Mouse (Mus musculus): ENCODE results near the gene Prodh2. TPM values are rescaled to one million over a fixed set of nuclear protein-coding genes. Genes with fewer than 3 reads are reported as not detected.

Gene Prodh2
- polyA plus RNA-seq (2015; fragmentation: Nextera tagmentation; extraction: Ambion mirVana): not detected in 2 replicates

GRCm38 (mm10) chr7:30493401-30493931 lies at the start of gene Prodh2:
TSS of gene Prodh2 (plus strand) at chr7:30493622.
- Histone ChIP-seq H3K27ac (replicated peaks) (no peak within 1 kb of the TSS), H3K9ac (no peak within 1 kb of the TSS), H3K4me1 (no peaks in the 10 kb centered on the region), H3K9me3 (replicated peaks) (no peaks in the 10 kb centered on the region), H3K4me3 (replicated peaks) (no peak within 1 kb of the TSS), H3K27me3 (peaks cover 10% of the 10 kb centered on the region; the same call in 1 of the 2 replicates), H3K36me3 (no peaks in the 10 kb centered on the region), H3K4me2 (replicated peaks) (no peak within 1 kb of the TSS)
- ATAC-seq (ENCODE audit: insufficient number of reproducible peaks, low FRiP score, low TSS enrichment, low read depth): no peak
- WGBS: 63% methylated on average over 11 of the region's 11 CpGs

DNA sequence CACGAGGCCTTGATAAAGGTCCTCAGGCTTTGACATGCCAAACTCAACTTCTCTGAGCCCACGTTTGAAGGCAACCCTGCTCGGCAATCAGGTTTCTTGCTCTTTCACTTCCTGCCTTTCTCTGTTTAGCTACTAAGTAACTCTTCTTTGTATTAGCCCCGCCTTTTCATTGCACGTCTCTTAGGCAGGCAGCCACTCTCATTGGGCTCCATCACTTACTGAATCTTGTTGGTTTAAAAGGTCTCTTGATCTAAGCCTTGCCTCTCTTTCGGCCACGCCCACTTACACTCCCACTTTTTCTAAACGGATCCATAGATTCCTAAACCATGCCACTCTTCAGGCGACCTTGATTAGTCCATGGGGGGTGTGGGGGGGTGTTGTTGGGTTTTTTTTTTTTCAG lies 49.7 kb upstream of the Prodh2 start:
- WGBS: 26% methylated on average over 9 of the region's 9 CpGs
- H3K27me3 ChIP-seq: no peaks in the 10 kb centered on the region
- H3K36me3 ChIP-seq: peaks cover 19% of the 10 kb centered on the region; the same call in 1 of the 2 replicates
- peaks cover 16% of the 10 kb centered on the region for H3K4me1 ChIP-seq
- peak overlapping the region; percentile 87 for H3K4me2 ChIP-seq (replicated peaks)
- H3K9ac ChIP-seq: no peak overlapping the region
- ATAC-seq (ENCODE audit: insufficient number of reproducible peaks, low FRiP score, low TSS enrichment, low read depth): no peak
- peak overlapping the region; percentile 69; the same call in 1 of the 2 replicates for H3K4me3 ChIP-seq (replicated peaks)
- no peak overlapping the region for H3K27ac ChIP-seq (replicated peaks)
- no peaks in the 10 kb centered on the region for H3K9me3 ChIP-seq (replicated peaks)

DNA sequence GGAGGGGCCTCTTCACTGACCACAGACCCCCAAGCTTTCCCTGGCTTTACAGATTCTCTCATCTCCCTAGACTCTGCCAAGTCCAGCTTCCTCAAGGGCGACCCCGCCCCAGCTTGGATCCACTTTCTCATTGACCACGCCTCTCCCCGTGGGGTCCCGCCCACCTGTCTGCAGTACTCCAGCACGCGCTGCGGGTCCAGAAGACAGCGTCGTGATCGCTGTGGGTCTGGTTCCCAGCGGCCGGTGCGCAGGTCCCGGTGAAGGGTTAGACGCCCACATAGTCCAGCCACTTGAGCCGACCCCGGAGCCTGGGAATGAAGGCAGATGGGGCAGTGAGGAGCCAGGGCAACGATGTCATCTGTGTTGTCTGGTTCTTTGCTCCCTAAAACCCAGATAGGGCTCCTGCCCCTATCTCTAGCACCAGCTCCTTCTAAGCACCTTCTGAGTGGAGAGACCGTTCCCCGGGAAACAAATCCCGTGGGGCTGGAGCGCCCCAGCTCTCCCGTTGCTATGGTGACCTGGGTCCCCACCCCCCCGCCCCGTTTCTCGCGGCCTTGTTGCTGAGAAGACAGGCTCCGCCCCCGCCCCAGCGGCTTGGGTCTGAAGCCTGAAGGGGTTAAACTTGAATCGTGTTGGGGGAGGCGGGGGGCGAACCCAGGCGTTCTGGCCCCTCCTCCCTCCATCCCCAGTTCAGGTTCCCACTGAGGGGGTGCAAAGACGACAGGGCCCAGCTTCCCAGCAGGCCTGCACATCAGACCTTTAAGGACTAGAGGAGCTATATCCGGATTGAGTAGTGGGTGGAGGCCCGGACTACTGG lies 49.1 kb upstream of the Prodh2 start:
- Histone ChIP-seq H3K9me3 (replicated peaks) (no peaks in the 10 kb centered on the region), H3K27me3 (no peaks in the 10 kb centered on the region), H3K4me2 (replicated peaks) (peak overlapping the region; percentile 87), H3K27ac (replicated peaks) (no peak overlapping the region; the same call in 1 of the 2 replicates), H3K4me1 (peaks cover 16% of the 10 kb centered on the region), H3K4me3 (replicated peaks) (peak overlapping the region; percentile 69), H3K36me3 (peaks cover 19% of the 10 kb centered on the region; the same call in 1 of the 2 replicates), H3K9ac (peak overlapping the region; percentile 44)
- ATAC-seq (ENCODE audit: insufficient number of reproducible peaks, low FRiP score, low TSS enrichment, low read depth): 0 out of 2 replicates have a peak, but pooled peaks have one; percentile 20
- WGBS: under 1% methylated on average over 38 of the region's 38 CpGs

GRCm38 (mm10) chr7:30444971-30445751 lies 48.3 kb upstream of the Prodh2 start, which contains the start of gene Aplp1:
TSS of gene Aplp1 (minus strand) at chr7:30445535.
- Histone ChIP-seq H3K4me3 (replicated peaks) (peak within 1 kb of the TSS; percentile 69), H3K4me2 (replicated peaks) (peak within 1 kb of the TSS; percentile 87), H3K9ac (peak within 1 kb of the TSS; percentile 44), H3K27ac (replicated peaks) (peak within 1 kb of the TSS; percentile 13; the same call in 1 of the 2 replicates), H3K27me3 (peaks cover under 1% of the 10 kb centered on the region; the same call in 1 of the 2 replicates), H3K4me1 (peaks cover 16% of the 10 kb centered on the region), H3K9me3 (replicated peaks) (no peaks in the 10 kb centered on the region), H3K36me3 (peaks cover 13% of the 10 kb centered on the region; the same call in 1 of the 2 replicates)
- under 1% methylated on average over 55 of the region's 72 CpGs for WGBS
- peak; percentile 75 for ATAC-seq (ENCODE audit: insufficient number of reproducible peaks, low FRiP score, low TSS enrichment, low read depth)

GRCm38 (mm10) chr7:30450241-30450640 lies 43.2 kb upstream of the Prodh2 start:
- Histone ChIP-seq H3K4me1 (peaks cover 10% of the 10 kb centered on the region; the same call in 1 of the 2 replicates), H3K27me3 (peaks cover 46% of the 10 kb centered on the region), H3K9me3 (replicated peaks) (no peaks in the 10 kb centered on the region), H3K9ac (no peak overlapping the region), H3K36me3 (no peaks in the 10 kb centered on the region), H3K4me2 (replicated peaks) (no peak overlapping the region), H3K27ac (replicated peaks) (no peak overlapping the region), H3K4me3 (replicated peaks) (no peak overlapping the region)
- ATAC-seq (ENCODE audit: insufficient number of reproducible peaks, low FRiP score, low TSS enrichment, low read depth): no peak
- 61% methylated on average over 7 of the region's 7 CpGs for WGBS

GRCm38 (mm10) chr7:30453327-30453726 lies 40.1 kb upstream of the Prodh2 start:
- no peaks in the 10 kb centered on the region for H3K9me3 ChIP-seq (replicated peaks)
- 14% methylated on average over 25 of the region's 25 CpGs for WGBS
- H3K9ac ChIP-seq: no peak overlapping the region
- no peak for ATAC-seq (ENCODE audit: insufficient number of reproducible peaks, low FRiP score, low TSS enrichment, low read depth)
- H3K4me3 ChIP-seq (replicated peaks): no peak overlapping the region
- peak overlapping the region; percentile 35 for H3K4me2 ChIP-seq (replicated peaks)
- H3K27ac ChIP-seq (replicated peaks): no peak overlapping the region
- peaks cover 24% of the 10 kb centered on the region for H3K4me1 ChIP-seq
- peaks cover 77% of the 10 kb centered on the region for H3K27me3 ChIP-seq
- H3K36me3 ChIP-seq: no peaks in the 10 kb centered on the region

- Histone ChIP-seq H3K4me2 (replicated peaks) (peak overlapping the region; percentile 35), H3K27me3 (peaks cover 81% of the 10 kb centered on the region)
Observed at GRCm38 (mm10) chr7:30453766-30454165, 39.7 kb upstream of the Prodh2 start.

DNA sequence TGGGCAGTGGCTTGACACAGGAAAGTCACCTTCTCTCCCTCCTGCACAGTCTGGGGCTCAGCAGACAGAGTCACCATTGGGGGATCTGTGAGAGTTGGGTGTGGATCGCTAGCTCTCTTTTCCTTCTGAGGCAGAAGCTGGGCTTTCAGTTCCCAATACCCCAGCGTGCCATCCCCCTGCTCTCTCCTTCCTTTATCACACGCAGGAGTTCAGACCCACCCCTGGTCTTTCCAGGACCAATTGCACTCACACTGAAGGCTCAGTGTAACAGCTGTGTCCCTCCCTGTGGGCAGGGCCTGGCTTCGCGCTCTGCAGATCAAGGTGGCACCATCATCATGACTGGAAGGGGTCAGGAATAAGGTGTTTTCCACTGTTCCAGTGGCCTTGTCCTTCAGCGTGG lies 39.2 kb upstream of the Prodh2 start:
- WGBS: 9% methylated on average over 6 of the region's 6 CpGs
- Histone ChIP-seq H3K9me3 (replicated peaks) (no peaks in the 10 kb centered on the region), H3K27me3 (peaks cover 86% of the 10 kb centered on the region), H3K36me3 (no peaks in the 10 kb centered on the region), H3K4me2 (replicated peaks) (no peak overlapping the region), H3K27ac (replicated peaks) (no peak overlapping the region), H3K4me3 (replicated peaks) (no peak overlapping the region), H3K4me1 (peaks cover 24% of the 10 kb centered on the region), H3K9ac (no peak overlapping the region)
- no peak for ATAC-seq (ENCODE audit: insufficient number of reproducible peaks, low FRiP score, low TSS enrichment, low read depth)

More at GRCm38 (mm10) chr7:30453766-30454165, 39.7 kb upstream of the Prodh2 start:
- H3K9ac ChIP-seq: no peak overlapping the region
- 2% methylated on average over 25 of the region's 25 CpGs for WGBS
- H3K9me3 ChIP-seq (replicated peaks): no peaks in the 10 kb centered on the region
- no peaks in the 10 kb centered on the region for H3K36me3 ChIP-seq
- H3K4me3 ChIP-seq (replicated peaks): peak overlapping the region; percentile 10; the same call in 1 of the 2 replicates
- 0 out of 2 replicates have a peak, but pooled peaks have one; percentile 37 for ATAC-seq (ENCODE audit: insufficient number of reproducible peaks, low FRiP score, low TSS enrichment, low read depth)
- peaks cover 24% of the 10 kb centered on the region for H3K4me1 ChIP-seq
- H3K27ac ChIP-seq (replicated peaks): no peak overlapping the region

GRCm38 (mm10) chr7:30456487-30456886 lies 36.9 kb upstream of the Prodh2 start:
- Histone ChIP-seq H3K36me3 (no peaks in the 10 kb centered on the region), H3K4me3 (replicated peaks) (peak overlapping the region; percentile 22; the same call in 1 of the 2 replicates), H3K4me2 (replicated peaks) (peak overlapping the region; percentile 42), H3K27me3 (peaks cover 95% of the 10 kb centered on the region), H3K4me1 (peaks cover 24% of the 10 kb centered on the region), H3K9ac (no peak overlapping the region), H3K9me3 (replicated peaks) (no peaks in the 10 kb centered on the region), H3K27ac (replicated peaks) (no peak overlapping the region)
- 2% methylated on average over 9 of the region's 9 CpGs for WGBS
- ATAC-seq (ENCODE audit: insufficient number of reproducible peaks, low FRiP score, low TSS enrichment, low read depth): no peak

- under 1% methylated on average over 31 of the region's 31 CpGs for WGBS
- Histone ChIP-seq H3K9me3 (replicated peaks) (no peaks in the 10 kb centered on the region), H3K4me3 (replicated peaks) (peak overlapping the region; percentile 22), H3K4me2 (replicated peaks) (peak overlapping the region; percentile 42), H3K36me3 (no peaks in the 10 kb centered on the region), H3K4me1 (peaks cover 24% of the 10 kb centered on the region), H3K9ac (no peak overlapping the region), H3K27ac (replicated peaks) (no peak overlapping the region), H3K27me3 (peaks cover 96% of the 10 kb centered on the region)
- ATAC-seq (ENCODE audit: insufficient number of reproducible peaks, low FRiP score, low TSS enrichment, low read depth): peak; percentile 36; the same call in 1 of the 2 replicates
Observed at GRCm38 (mm10) chr7:30456911-30457628, 36.4 kb upstream of the Prodh2 start.
